Mouse (Mus musculus): ENCODE results near the gene Pofut2. TPM values are rescaled to one million over a fixed set of nuclear protein-coding genes. Genes with fewer than 3 reads are reported as not detected.
A peak's percentile ranks its signal among the peaks of the same experiment; 100 is the strongest.

The Pofut2 gene
- polyA plus RNA-seq, 1 experiment from 2014 or later: 42.3 TPM

DNA sequence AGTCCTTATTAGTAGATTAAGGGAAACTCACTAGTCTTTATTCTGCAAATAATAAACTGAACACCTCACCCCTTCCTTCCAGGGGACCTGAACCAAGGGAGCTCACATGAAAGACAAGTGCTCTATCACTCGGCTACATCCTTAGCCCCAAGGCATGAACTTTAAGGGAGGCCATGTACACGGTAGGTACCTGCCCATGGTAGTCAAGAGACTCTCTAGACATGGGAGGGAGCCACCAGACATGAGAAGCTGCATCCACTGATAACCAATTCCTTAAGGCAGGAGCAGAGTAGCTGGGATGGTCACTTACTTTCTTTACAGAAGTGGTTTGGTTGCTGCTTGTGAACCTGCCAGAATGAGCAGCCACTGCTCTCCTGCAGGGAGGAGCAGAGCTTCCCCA is 40.2 kb downstream of the Pofut2 start:
- Histone ChIP-seq H3K4me3 (ENCODE audit: low read depth, low read length) (no peak overlapping the region), H3K36me3 (ENCODE audit: control insufficient read depth, insufficient read depth, low read length) (peaks cover 9% of the 10 kb centered on the region), H3K4me2 (ENCODE audit: low read depth, low read length) (no peak overlapping the region), H3K9ac (replicated peaks; ENCODE audit: low read depth, low read length) (no peak overlapping the region), H3K27ac (ENCODE audit: low read depth, low read length) (no peak overlapping the region), H3K4me1 (ENCODE audit: control insufficient read depth, insufficient read depth, low read length) (no peaks in the 10 kb centered on the region), H3K27me3 (ENCODE audit: control insufficient read depth, insufficient read depth, low read length) (no peaks in the 10 kb centered on the region), H3K9me3 (ENCODE audit: control insufficient read depth, low read length) (no peaks in the 10 kb centered on the region)
- ATAC-seq (ENCODE audit: low read depth): no peak
- WGBS: 84% methylated on average over 2 of the region's 2 CpGs

DNA sequence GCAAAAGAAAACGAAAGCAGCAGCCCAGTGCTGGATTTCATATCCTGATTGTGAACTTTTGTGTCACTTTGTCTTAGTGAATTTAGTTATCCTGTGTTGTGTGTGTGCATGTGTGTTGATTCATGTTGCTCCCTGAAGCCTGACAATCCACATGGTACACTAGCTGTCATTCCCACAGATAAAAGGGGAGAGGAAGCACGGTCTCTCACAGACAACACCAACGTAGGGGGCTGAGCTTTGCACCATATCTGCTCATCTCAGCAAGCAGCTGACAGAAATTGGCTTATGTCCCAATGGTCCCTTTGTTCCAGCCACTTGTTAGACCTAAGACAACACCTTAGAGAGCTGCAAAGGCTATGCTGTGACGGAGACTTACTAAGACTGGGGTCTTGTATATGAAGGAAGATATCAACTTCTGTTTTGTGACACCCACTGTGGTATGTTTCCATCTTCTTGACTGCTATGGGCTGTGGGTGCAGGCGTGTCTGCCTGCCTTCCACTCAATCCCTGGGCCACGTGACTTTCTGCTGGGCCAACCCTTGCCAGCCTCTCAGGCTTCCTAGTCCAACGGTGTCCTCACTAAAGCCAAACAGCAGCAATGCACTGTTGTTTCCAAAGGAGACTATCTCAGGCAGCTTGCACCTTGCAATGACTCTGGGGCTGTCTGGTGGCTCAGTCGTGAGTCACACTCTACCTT is 41.4 kb downstream of the Pofut2 start:
- no peak overlapping the region for H3K4me2 ChIP-seq (ENCODE audit: low read depth, low read length)
- peaks cover 5% of the 10 kb centered on the region for H3K36me3 ChIP-seq (ENCODE audit: control insufficient read depth, insufficient read depth, low read length)
- no peaks in the 10 kb centered on the region for H3K9me3 ChIP-seq (ENCODE audit: control insufficient read depth, low read length)
- H3K4me3 ChIP-seq (ENCODE audit: low read depth, low read length): no peak overlapping the region
- no peak overlapping the region for H3K9ac ChIP-seq (replicated peaks; ENCODE audit: low read depth, low read length)
- 86% methylated on average over 8 of the region's 8 CpGs for WGBS
- H3K27me3 ChIP-seq (ENCODE audit: control insufficient read depth, insufficient read depth, low read length): no peaks in the 10 kb centered on the region
- no peak overlapping the region for H3K27ac ChIP-seq (ENCODE audit: low read depth, low read length)
- ATAC-seq (ENCODE audit: low read depth): no peak
- H3K4me1 ChIP-seq (ENCODE audit: control insufficient read depth, insufficient read depth, low read length): peaks cover 3% of the 10 kb centered on the region; the same call in 1 of the 2 replicates

DNA sequence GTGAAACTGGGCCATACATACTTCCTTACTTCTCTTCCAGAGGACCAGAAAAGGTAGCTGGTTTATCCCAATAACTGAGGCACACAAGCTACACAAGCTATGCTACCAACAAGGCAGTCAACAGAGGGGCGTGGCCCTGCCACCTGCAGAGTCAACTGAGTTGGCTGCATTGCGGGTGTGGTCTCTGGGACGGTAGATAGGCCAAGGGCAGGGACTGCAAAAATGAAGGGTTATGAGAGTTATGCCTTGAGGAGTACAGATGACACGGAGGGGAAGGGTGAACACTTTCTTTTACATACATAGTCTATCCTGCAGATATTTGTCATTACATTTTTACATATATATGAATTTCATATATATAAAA is 41.9 kb downstream of the Pofut2 start:
- ATAC-seq (ENCODE audit: low read depth): no peak

DNA sequence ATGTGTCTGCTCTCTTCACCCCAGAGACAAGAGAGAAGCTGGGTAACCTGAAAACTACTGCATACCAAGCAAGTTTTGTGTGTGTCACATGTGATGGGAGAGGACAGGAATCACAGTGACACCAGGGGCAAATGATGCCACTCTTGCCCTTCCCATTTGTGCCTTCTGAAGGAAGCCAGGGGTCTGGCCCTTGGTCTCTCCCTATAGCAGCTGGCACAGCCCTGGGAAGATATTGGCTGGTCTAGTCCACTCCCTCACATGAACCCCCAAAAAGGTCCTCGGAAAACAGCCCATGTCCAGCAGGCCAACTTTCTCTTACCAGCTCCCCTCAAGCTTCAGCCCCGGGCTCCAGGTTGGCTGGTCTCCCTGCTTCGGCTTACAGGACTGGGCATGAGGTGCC is 45.3 kb downstream of the Pofut2 start:
- H3K36me3 ChIP-seq (ENCODE audit: control insufficient read depth, insufficient read depth, low read length): peaks cover 5% of the 10 kb centered on the region
- H3K4me3 ChIP-seq (ENCODE audit: low read depth, low read length): no peak overlapping the region
- no peak overlapping the region for H3K4me2 ChIP-seq (ENCODE audit: low read depth, low read length)
- no peak for ATAC-seq (ENCODE audit: low read depth)
- H3K27me3 ChIP-seq (ENCODE audit: control insufficient read depth, insufficient read depth, low read length): no peaks in the 10 kb centered on the region
- H3K4me1 ChIP-seq (ENCODE audit: control insufficient read depth, insufficient read depth, low read length): peaks cover 3% of the 10 kb centered on the region; the same call in 1 of the 2 replicates
- WGBS: 80% methylated on average over 3 of the region's 3 CpGs
- no peaks in the 10 kb centered on the region for H3K9me3 ChIP-seq (ENCODE audit: control insufficient read depth, low read length)
- no peak overlapping the region for H3K27ac ChIP-seq (ENCODE audit: low read depth, low read length)
- no peak overlapping the region for H3K9ac ChIP-seq (replicated peaks; ENCODE audit: low read depth, low read length)

More for the DNA sequence above, 41.9 kb downstream of the Pofut2 start:
- no peaks in the 10 kb centered on the region for H3K9me3 ChIP-seq (ENCODE audit: control insufficient read depth, low read length)
- WGBS: 93% methylated on average over 4 of the region's 4 CpGs
- H3K4me1 ChIP-seq (ENCODE audit: control insufficient read depth, insufficient read depth, low read length): peaks cover 3% of the 10 kb centered on the region; the same call in 1 of the 2 replicates
- no peak overlapping the region for H3K4me2 ChIP-seq (ENCODE audit: low read depth, low read length)
- H3K36me3 ChIP-seq (ENCODE audit: control insufficient read depth, insufficient read depth, low read length): peaks cover 5% of the 10 kb centered on the region
- no peak overlapping the region for H3K9ac ChIP-seq (replicated peaks; ENCODE audit: low read depth, low read length)
- H3K4me3 ChIP-seq (ENCODE audit: low read depth, low read length): no peak overlapping the region
- H3K27ac ChIP-seq (ENCODE audit: low read depth, low read length): no peak overlapping the region
- no peaks in the 10 kb centered on the region for H3K27me3 ChIP-seq (ENCODE audit: control insufficient read depth, insufficient read depth, low read length)

DNA sequence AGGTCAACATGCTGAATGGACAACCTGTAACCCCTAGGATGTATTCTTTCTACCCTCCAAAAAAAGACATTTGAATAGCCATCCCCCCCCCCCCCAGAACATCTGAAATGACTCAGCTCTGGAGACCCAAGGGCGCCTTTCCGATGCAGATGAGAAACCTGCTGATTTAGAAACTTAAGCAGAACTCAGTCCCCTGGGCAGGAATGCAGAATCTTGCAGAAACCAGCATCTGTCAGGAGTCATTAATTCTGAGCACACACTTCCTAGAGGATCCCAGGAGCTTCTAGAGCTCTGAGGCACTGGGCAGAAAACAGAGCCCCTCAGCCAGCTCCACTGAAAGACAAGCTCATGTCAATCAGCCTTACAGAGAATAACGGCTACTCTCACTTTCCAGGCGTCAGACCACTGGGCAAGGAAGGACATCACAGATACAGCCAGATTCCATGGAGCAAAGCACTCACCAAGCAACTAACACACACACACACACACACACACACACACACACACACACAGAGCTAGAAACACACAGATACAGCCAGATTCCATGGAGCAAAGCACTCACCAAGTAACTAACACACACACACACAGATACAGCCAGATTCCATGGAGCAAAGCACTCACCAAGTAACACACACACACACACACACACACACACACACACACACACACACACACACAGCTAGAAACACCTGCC is 46.0 kb downstream of the Pofut2 start:
- WGBS: 29% methylated on average over 4 of the region's 4 CpGs
- peaks cover 3% of the 10 kb centered on the region; the same call in 1 of the 2 replicates for H3K4me1 ChIP-seq (ENCODE audit: control insufficient read depth, insufficient read depth, low read length)
- ATAC-seq (ENCODE audit: low read depth): peak; percentile 56; the same call in 1 of the 2 replicates

DNA sequence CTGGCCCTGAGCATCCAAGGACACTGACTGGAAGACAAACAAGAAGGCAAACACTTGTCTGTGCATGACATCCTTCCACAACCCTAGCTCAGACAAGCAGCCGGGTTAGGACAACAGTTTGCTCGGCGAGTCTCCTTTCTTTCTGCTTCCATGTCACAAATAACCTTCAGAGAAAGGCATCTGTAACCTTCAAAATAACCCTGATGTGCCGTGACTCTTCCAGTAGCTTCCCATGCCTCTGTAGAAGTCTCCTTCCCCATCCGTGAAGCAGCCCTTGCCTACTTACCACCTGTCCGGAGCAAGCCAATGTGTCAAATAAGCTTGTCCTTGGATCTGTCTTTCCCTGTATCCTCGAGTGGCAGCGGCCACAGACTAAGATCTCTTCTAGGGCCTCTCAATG is 46.7 kb downstream of the Pofut2 start:
- no peak for ATAC-seq (ENCODE audit: low read depth)
- Histone ChIP-seq H3K4me1 (ENCODE audit: control insufficient read depth, insufficient read depth, low read length) (peaks cover 3% of the 10 kb centered on the region; the same call in 1 of the 2 replicates), H3K27me3 (ENCODE audit: control insufficient read depth, insufficient read depth, low read length) (no peaks in the 10 kb centered on the region), H3K36me3 (ENCODE audit: control insufficient read depth, insufficient read depth, low read length) (peaks cover 5% of the 10 kb centered on the region), H3K9me3 (ENCODE audit: control insufficient read depth, low read length) (no peaks in the 10 kb centered on the region), H3K4me2 (ENCODE audit: low read depth, low read length) (no peak overlapping the region), H3K27ac (ENCODE audit: low read depth, low read length) (0 out of 2 replicates have a peak overlapping the region, but pooled peaks have one; percentile 34), H3K9ac (replicated peaks; ENCODE audit: low read depth, low read length) (no peak overlapping the region), H3K4me3 (ENCODE audit: low read depth, low read length) (no peak overlapping the region)
- WGBS: 85% methylated on average over 8 of the region's 8 CpGs

More for the DNA sequence above, 46.0 kb downstream of the Pofut2 start:
- Histone ChIP-seq H3K27ac (ENCODE audit: low read depth, low read length) (0 out of 2 replicates have a peak overlapping the region, but pooled peaks have one; percentile 34), H3K4me2 (ENCODE audit: low read depth, low read length) (no peak overlapping the region), H3K4me3 (ENCODE audit: low read depth, low read length) (no peak overlapping the region), H3K27me3 (ENCODE audit: control insufficient read depth, insufficient read depth, low read length) (no peaks in the 10 kb centered on the region), H3K9ac (replicated peaks; ENCODE audit: low read depth, low read length) (no peak overlapping the region), H3K9me3 (ENCODE audit: control insufficient read depth, low read length) (no peaks in the 10 kb centered on the region), H3K36me3 (ENCODE audit: control insufficient read depth, insufficient read depth, low read length) (peaks cover 5% of the 10 kb centered on the region)

DNA sequence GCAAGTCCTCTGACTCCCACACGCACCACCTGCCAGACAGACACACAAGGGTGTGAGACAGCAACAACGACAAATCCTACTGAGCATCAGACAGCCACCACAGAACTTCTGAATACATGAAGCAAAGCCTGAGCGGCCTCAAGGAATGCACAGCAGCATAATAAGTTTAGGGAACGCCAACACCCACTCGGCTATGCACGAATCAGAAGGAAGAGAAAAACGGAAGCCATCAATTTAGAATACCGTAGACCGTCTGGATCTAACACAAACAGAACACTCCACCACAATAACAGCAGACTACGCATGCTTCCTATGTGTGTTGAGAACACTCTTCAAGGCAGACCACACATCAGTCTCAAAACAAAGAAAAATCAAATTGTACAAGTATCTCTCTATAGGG is 50.0 kb downstream of the Pofut2 start:
- no peaks in the 10 kb centered on the region for H3K36me3 ChIP-seq (ENCODE audit: control insufficient read depth, insufficient read depth, low read length)
- no peak overlapping the region for H3K9ac ChIP-seq (replicated peaks; ENCODE audit: low read depth, low read length)
- H3K27ac ChIP-seq (ENCODE audit: low read depth, low read length): no peak overlapping the region
- H3K4me2 ChIP-seq (ENCODE audit: low read depth, low read length): no peak overlapping the region
- 71% methylated on average over 10 of the region's 10 CpGs for WGBS
- no peaks in the 10 kb centered on the region for H3K27me3 ChIP-seq (ENCODE audit: control insufficient read depth, insufficient read depth, low read length)
- no peak overlapping the region for H3K4me3 ChIP-seq (ENCODE audit: low read depth, low read length)
- H3K9me3 ChIP-seq (ENCODE audit: control insufficient read depth, low read length): no peaks in the 10 kb centered on the region
- no peak for ATAC-seq (ENCODE audit: low read depth)
- H3K4me1 ChIP-seq (ENCODE audit: control insufficient read depth, insufficient read depth, low read length): peaks cover 3% of the 10 kb centered on the region; the same call in 1 of the 2 replicates

DNA sequence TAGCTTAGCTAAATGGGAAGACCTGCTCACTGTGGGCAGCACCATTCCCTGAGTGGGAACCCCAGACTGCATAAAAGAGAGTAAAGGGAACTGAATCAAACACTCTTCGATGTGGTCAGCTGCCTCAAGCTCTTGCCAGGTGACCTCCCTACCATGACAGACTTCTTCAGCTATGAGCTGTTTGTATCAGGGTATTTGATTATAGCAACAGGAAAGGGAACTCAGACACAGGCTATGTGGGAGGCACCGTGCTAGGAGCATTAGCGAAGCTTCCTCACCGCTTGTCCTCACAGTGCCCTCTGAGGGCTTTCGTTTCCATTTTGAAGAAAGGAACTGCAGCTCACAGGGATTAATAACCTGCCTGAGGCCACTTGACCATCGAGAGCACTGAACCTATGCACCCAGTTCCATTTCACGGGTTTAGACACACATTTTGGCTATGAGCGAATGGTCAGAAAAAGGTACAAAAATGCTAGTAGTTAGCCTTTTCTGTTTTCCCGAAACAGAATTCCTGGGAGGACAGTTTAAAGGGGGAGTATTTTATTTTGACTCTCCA is 55.8 kb downstream of the Pofut2 start:
- H3K36me3 ChIP-seq (ENCODE audit: control insufficient read depth, insufficient read depth, low read length): no peaks in the 10 kb centered on the region

DNA sequence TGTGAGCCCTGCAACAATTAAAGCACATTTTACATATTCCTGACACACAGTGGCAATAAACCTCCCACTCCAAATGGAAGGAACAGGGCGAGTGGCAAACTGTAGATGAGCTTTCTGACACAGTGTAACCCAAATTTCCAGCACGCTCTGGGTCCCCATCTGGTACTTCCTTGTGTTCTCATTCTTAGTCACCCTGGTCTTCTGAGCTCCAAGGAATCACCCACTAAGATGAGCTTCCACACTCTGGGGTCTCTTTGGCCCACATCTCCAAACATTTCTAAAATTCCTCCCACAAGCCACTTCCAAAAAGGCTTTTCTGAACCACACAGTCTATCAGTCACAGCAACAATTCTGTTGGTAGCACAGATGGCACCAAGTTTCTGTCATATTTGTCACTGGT is 56.7 kb downstream of the Pofut2 start:
- Histone ChIP-seq H3K27ac (ENCODE audit: low read depth, low read length) (no peak overlapping the region), H3K36me3 (ENCODE audit: control insufficient read depth, insufficient read depth, low read length) (no peaks in the 10 kb centered on the region), H3K4me2 (ENCODE audit: low read depth, low read length) (no peak overlapping the region), H3K27me3 (ENCODE audit: control insufficient read depth, insufficient read depth, low read length) (no peaks in the 10 kb centered on the region), H3K9ac (replicated peaks; ENCODE audit: low read depth, low read length) (no peak overlapping the region), H3K4me1 (ENCODE audit: control insufficient read depth, insufficient read depth, low read length) (no peaks in the 10 kb centered on the region), H3K9me3 (ENCODE audit: control insufficient read depth, low read length) (no peaks in the 10 kb centered on the region), H3K4me3 (ENCODE audit: low read depth, low read length) (no peak overlapping the region)
- ATAC-seq (ENCODE audit: low read depth): no peak
- WGBS: 70% methylated on average over 2 of the region's 2 CpGs

More for the DNA sequence above, 55.8 kb downstream of the Pofut2 start:
- H3K9ac ChIP-seq (replicated peaks; ENCODE audit: low read depth, low read length): no peak overlapping the region
- ATAC-seq (ENCODE audit: low read depth): no peak
- no peak overlapping the region for H3K4me2 ChIP-seq (ENCODE audit: low read depth, low read length)
- no peak overlapping the region for H3K4me3 ChIP-seq (ENCODE audit: low read depth, low read length)
- H3K9me3 ChIP-seq (ENCODE audit: control insufficient read depth, low read length): no peaks in the 10 kb centered on the region
- no peak overlapping the region for H3K27ac ChIP-seq (ENCODE audit: low read depth, low read length)
- H3K4me1 ChIP-seq (ENCODE audit: control insufficient read depth, insufficient read depth, low read length): no peaks in the 10 kb centered on the region
- WGBS: 86% methylated on average over 9 of the region's 9 CpGs
- no peaks in the 10 kb centered on the region for H3K27me3 ChIP-seq (ENCODE audit: control insufficient read depth, insufficient read depth, low read length)

Measured in neural tube, embryonic 14.5 days (tissue).